Mouse (Mus musculus): ENCODE data around the gene Hdac4. TPM values are rescaled to one million over a fixed set of nuclear protein-coding genes. Genes with fewer than 3 reads are reported as not detected.

The Hdac4 gene
- polyA plus RNA-seq, 1 experiment from 2014 or later, result 22.0 TPM

- Histone ChIP-seq H3K9me3 (ENCODE audit: control insufficient read depth, low read length) (no peaks in the 10 kb centered on the region), H3K4me1 (ENCODE audit: control insufficient read depth, insufficient read depth, low read length) (peaks cover 17% of the 10 kb centered on the region)
- WGBS, result 80% methylated on average over 2 of the region's 2 CpGs
These were observed 107.7 kb downstream of the Hdac4 start for GRCm38 (mm10) chr1:92087821-92088220.

DNA sequence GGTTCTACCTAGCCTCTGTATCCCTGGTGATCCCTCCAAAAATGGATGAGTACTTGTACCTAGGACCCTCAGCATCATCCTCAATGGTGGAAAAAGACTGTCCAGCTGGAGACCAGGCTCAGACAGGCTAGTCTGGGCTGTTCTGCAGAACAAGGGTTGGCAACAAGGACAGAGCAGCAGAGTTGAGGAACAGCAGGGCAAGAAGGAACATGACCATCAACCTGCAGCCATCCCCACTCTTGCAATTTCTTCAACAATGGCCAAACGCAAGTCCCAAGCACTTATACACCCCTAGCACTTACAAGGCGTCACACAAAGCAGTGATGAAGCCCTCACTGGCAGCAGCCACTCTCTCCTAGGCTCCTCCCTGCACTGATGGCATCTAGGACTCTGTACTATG, 108.2 kb downstream of the Hdac4 start:
- Histone ChIP-seq H3K36me3 (ENCODE audit: control insufficient read depth, insufficient read depth, low read length) (no peaks in the 10 kb centered on the region), H3K27me3 (ENCODE audit: control insufficient read depth, insufficient read depth, low read length) (no peaks in the 10 kb centered on the region), H3K4me3 (ENCODE audit: low read length) (no peak overlapping the region), H3K9ac (ENCODE audit: low read depth, low read length) (no peak overlapping the region), H3K9me3 (ENCODE audit: control insufficient read depth, low read length) (no peaks in the 10 kb centered on the region), H3K4me1 (ENCODE audit: control insufficient read depth, insufficient read depth, low read length) (peaks cover 17% of the 10 kb centered on the region), H3K4me2 (replicated peaks; ENCODE audit: low read depth, low read length) (no peak overlapping the region), H3K27ac (ENCODE audit: low read depth, low read length) (no peak overlapping the region)
- WGBS, result 82% methylated on average over 2 of the region's 2 CpGs
- no peak for ATAC-seq (ENCODE audit: low FRiP score, low TSS enrichment)

More at GRCm38 (mm10) chr1:92087821-92088220, 107.7 kb downstream of the Hdac4 start:
- no peak overlapping the region for H3K27ac ChIP-seq (ENCODE audit: low read depth, low read length)
- H3K27me3 ChIP-seq (ENCODE audit: control insufficient read depth, insufficient read depth, low read length), result no peaks in the 10 kb centered on the region
- no peak overlapping the region for H3K4me3 ChIP-seq (ENCODE audit: low read length)
- no peak for ATAC-seq (ENCODE audit: low FRiP score, low TSS enrichment)
- H3K36me3 ChIP-seq (ENCODE audit: control insufficient read depth, insufficient read depth, low read length), result no peaks in the 10 kb centered on the region
- H3K9ac ChIP-seq (ENCODE audit: low read depth, low read length), result no peak overlapping the region
- H3K4me2 ChIP-seq (replicated peaks; ENCODE audit: low read depth, low read length), result no peak overlapping the region

- H3K4me2 ChIP-seq (replicated peaks; ENCODE audit: low read depth, low read length), result no peak overlapping the region
- no peak overlapping the region for H3K9ac ChIP-seq (ENCODE audit: low read depth, low read length)
- H3K27me3 ChIP-seq (ENCODE audit: control insufficient read depth, insufficient read depth, low read length), result no peaks in the 10 kb centered on the region
- no peaks in the 10 kb centered on the region for H3K36me3 ChIP-seq (ENCODE audit: control insufficient read depth, insufficient read depth, low read length)
- H3K9me3 ChIP-seq (ENCODE audit: control insufficient read depth, low read length), result no peaks in the 10 kb centered on the region
- no peak overlapping the region for H3K4me3 ChIP-seq (ENCODE audit: low read length)
- peaks cover 17% of the 10 kb centered on the region for H3K4me1 ChIP-seq (ENCODE audit: control insufficient read depth, insufficient read depth, low read length)
- no peak for ATAC-seq (ENCODE audit: low FRiP score, low TSS enrichment)
- H3K27ac ChIP-seq (ENCODE audit: low read depth, low read length), result no peak overlapping the region
- 97% methylated on average over 4 of the region's 4 CpGs for WGBS
These were observed 108.7 kb downstream of the Hdac4 start for GRCm38 (mm10) chr1:92086841-92087240.

GRCm38 (mm10) chr1:92086277-92086813, 109.2 kb downstream of the Hdac4 start:
- Histone ChIP-seq H3K36me3 (ENCODE audit: control insufficient read depth, insufficient read depth, low read length) (no peaks in the 10 kb centered on the region), H3K9ac (ENCODE audit: low read depth, low read length) (no peak overlapping the region), H3K4me2 (replicated peaks; ENCODE audit: low read depth, low read length) (no peak overlapping the region), H3K4me1 (ENCODE audit: control insufficient read depth, insufficient read depth, low read length) (peaks cover 17% of the 10 kb centered on the region), H3K27me3 (ENCODE audit: control insufficient read depth, insufficient read depth, low read length) (no peaks in the 10 kb centered on the region), H3K4me3 (ENCODE audit: low read length) (no peak overlapping the region), H3K9me3 (ENCODE audit: control insufficient read depth, low read length) (no peaks in the 10 kb centered on the region), H3K27ac (ENCODE audit: low read depth, low read length) (no peak overlapping the region)
- 26% methylated on average over 1 of the region's 1 CpGs for WGBS
- 0 out of 2 replicates have a peak, but pooled peaks have one; percentile 39 for ATAC-seq (ENCODE audit: low FRiP score, low TSS enrichment)

DNA sequence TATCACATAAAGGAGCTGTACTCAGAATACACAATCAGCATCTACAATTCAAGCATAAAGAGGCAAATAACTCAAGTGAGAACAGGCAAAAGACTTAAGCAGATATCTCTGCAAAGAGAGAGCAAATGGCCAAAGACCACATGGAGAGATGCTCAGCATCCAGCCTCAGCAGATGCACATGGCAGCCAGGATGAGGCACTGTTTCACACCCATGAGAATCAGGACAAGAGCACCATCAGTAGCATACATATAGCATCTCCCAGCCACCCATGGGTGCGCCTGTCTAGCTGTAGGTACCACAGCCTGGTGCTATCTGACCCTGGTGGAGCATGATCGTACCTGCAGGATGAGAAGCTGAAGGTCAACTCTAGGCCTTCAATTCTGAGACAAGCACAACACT, 110.8 kb downstream of the Hdac4 start:
- H3K9ac ChIP-seq (ENCODE audit: low read depth, low read length), result no peak overlapping the region
- 89% methylated on average over 2 of the region's 2 CpGs for WGBS

DNA sequence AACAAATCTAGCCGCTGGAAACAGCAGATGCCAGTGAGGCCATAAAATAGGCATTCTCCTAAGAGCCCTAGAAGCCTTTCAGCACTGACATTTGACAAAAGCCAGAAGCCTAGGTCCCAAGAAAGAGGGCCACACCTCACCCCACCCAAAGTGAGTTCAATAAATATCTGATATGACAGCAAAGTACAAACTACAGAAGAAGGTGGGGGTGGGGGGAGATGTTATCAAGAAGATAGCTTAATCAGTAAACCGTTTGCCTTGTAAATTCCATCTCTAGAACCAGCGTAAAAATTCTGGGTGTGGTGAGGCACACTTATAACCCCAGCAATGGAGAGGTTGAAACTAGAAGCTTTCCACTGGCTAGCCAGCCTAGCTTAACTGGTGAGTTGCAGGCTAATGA, 111.5 kb downstream of the Hdac4 start:
- Histone ChIP-seq H3K4me3 (ENCODE audit: low read length) (no peak overlapping the region), H3K9me3 (ENCODE audit: control insufficient read depth, low read length) (no peaks in the 10 kb centered on the region), H3K4me2 (replicated peaks; ENCODE audit: low read depth, low read length) (no peak overlapping the region), H3K9ac (ENCODE audit: low read depth, low read length) (no peak overlapping the region), H3K27me3 (ENCODE audit: control insufficient read depth, insufficient read depth, low read length) (no peaks in the 10 kb centered on the region), H3K36me3 (ENCODE audit: control insufficient read depth, insufficient read depth, low read length) (no peaks in the 10 kb centered on the region), H3K4me1 (ENCODE audit: control insufficient read depth, insufficient read depth, low read length) (peaks cover 17% of the 10 kb centered on the region), H3K27ac (ENCODE audit: low read depth, low read length) (no peak overlapping the region)
- 36% methylated on average over 3 of the region's 3 CpGs for WGBS
- no peak for ATAC-seq (ENCODE audit: low FRiP score, low TSS enrichment)

More for the DNA sequence above, 110.8 kb downstream of the Hdac4 start:
- no peak overlapping the region for H3K4me2 ChIP-seq (replicated peaks; ENCODE audit: low read depth, low read length)
- H3K36me3 ChIP-seq (ENCODE audit: control insufficient read depth, insufficient read depth, low read length), result no peaks in the 10 kb centered on the region
- H3K4me1 ChIP-seq (ENCODE audit: control insufficient read depth, insufficient read depth, low read length), result peaks cover 17% of the 10 kb centered on the region
- no peak for ATAC-seq (ENCODE audit: low FRiP score, low TSS enrichment)
- H3K4me3 ChIP-seq (ENCODE audit: low read length), result no peak overlapping the region
- H3K9me3 ChIP-seq (ENCODE audit: control insufficient read depth, low read length), result no peaks in the 10 kb centered on the region
- no peak overlapping the region for H3K27ac ChIP-seq (ENCODE audit: low read depth, low read length)
- no peaks in the 10 kb centered on the region for H3K27me3 ChIP-seq (ENCODE audit: control insufficient read depth, insufficient read depth, low read length)

DNA sequence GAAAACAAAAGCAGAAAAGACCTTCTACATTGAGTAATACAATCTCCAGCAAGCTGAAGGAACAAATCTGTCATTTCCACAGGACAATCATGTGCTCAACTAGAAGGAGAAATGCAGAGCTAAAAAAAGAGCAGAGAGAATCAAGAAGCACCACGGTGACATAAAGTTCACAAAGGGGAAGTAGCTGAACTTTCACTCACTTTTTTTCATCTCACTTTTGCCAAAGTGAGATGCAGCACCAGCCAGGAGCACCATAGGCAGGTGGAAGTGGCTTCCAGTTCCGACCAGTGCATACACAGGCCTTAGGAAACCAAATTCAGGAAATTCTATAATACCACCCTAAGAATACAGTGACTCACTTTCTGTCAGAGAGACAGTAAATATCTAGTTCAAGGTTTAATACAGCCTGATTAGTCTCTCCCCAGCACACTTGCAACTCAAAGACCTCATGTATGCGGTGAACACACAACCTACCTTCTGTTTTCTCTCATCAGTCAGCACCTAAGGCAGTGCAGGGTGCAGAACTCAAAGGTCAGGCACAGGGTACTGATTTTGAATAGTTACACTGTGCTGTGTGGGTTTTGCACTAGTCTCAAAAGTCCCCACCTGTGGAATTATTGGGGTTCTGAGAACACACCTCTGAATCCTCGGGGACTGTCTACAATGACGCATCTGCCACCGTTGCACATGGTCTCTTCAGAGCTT, 112.5 kb downstream of the Hdac4 start:
- H3K27ac ChIP-seq (ENCODE audit: low read depth, low read length), result no peak overlapping the region

GRCm38 (mm10) chr1:92082156-92082836, 113.2 kb downstream of the Hdac4 start:
- Histone ChIP-seq H3K27ac (ENCODE audit: low read depth, low read length) (no peak overlapping the region), H3K27me3 (ENCODE audit: control insufficient read depth, insufficient read depth, low read length) (no peaks in the 10 kb centered on the region), H3K9ac (ENCODE audit: low read depth, low read length) (no peak overlapping the region), H3K36me3 (ENCODE audit: control insufficient read depth, insufficient read depth, low read length) (no peaks in the 10 kb centered on the region), H3K4me2 (replicated peaks; ENCODE audit: low read depth, low read length) (no peak overlapping the region), H3K9me3 (ENCODE audit: control insufficient read depth, low read length) (no peaks in the 10 kb centered on the region), H3K4me3 (ENCODE audit: low read length) (no peak overlapping the region), H3K4me1 (ENCODE audit: control insufficient read depth, insufficient read depth, low read length) (peaks cover 17% of the 10 kb centered on the region)
- no peak for ATAC-seq (ENCODE audit: low FRiP score, low TSS enrichment)
- 90% methylated on average over 10 of the region's 10 CpGs for WGBS

More for the DNA sequence above, 112.5 kb downstream of the Hdac4 start:
- WGBS, result 86% methylated on average over 6 of the region's 6 CpGs
- Histone ChIP-seq H3K27me3 (ENCODE audit: control insufficient read depth, insufficient read depth, low read length) (no peaks in the 10 kb centered on the region), H3K9me3 (ENCODE audit: control insufficient read depth, low read length) (no peaks in the 10 kb centered on the region), H3K4me3 (ENCODE audit: low read length) (no peak overlapping the region), H3K9ac (ENCODE audit: low read depth, low read length) (no peak overlapping the region), H3K36me3 (ENCODE audit: control insufficient read depth, insufficient read depth, low read length) (no peaks in the 10 kb centered on the region), H3K4me1 (ENCODE audit: control insufficient read depth, insufficient read depth, low read length) (peaks cover 17% of the 10 kb centered on the region), H3K4me2 (replicated peaks; ENCODE audit: low read depth, low read length) (no peak overlapping the region)
- no peak for ATAC-seq (ENCODE audit: low FRiP score, low TSS enrichment)

GRCm38 (mm10) chr1:92079982-92080537, 115.4 kb downstream of the Hdac4 start:
- Histone ChIP-seq H3K27ac (ENCODE audit: low read depth, low read length) (no peak overlapping the region), H3K36me3 (ENCODE audit: control insufficient read depth, insufficient read depth, low read length) (no peaks in the 10 kb centered on the region), H3K9ac (ENCODE audit: low read depth, low read length) (no peak overlapping the region), H3K4me1 (ENCODE audit: control insufficient read depth, insufficient read depth, low read length) (peaks cover 8% of the 10 kb centered on the region; the same call in 1 of the 2 replicates), H3K4me3 (ENCODE audit: low read length) (no peak overlapping the region), H3K9me3 (ENCODE audit: control insufficient read depth, low read length) (no peaks in the 10 kb centered on the region), H3K4me2 (replicated peaks; ENCODE audit: low read depth, low read length) (no peak overlapping the region), H3K27me3 (ENCODE audit: control insufficient read depth, insufficient read depth, low read length) (no peaks in the 10 kb centered on the region)
- WGBS, result 74% methylated on average over 11 of the region's 11 CpGs
- ATAC-seq (ENCODE audit: low FRiP score, low TSS enrichment), result no peak
